Mouse (Mus musculus) brain, embryonic 14.5 days (tissue): ENCODE measurements around the gene Bmpr1a. TPM values are rescaled to one million over a fixed set of nuclear protein-coding genes. Genes with fewer than 3 reads are reported as not detected.

Experiments used
- DNase-seq: peaks from one replicate; pipeline ENCODE4 v3.0.0-alpha.2; 2011; ENCODE audit warnings: low read depth
- CTCF ChIP-seq: fragments of 200-500 bp; IDR thresholded peaks from 2 replicates; pipeline ENCODE4 v1.5.1; 2012; ENCODE audit warnings: inconsistent platforms, mild to moderate bottlenecking, moderate library complexity, borderline replicate concordance; ENCODE audit not compliant: insufficient read depth, insufficient read length; ENCODE audit errors: extremely low read depth
- POLR2A ChIP-seq: fragments of 200-500 bp; IDR thresholded peaks from 2 replicates; pipeline ENCODE4 v1.6.1; 2012; ENCODE audit warnings: mild to moderate bottlenecking, inconsistent platforms, borderline replicate concordance; ENCODE audit not compliant: poor library complexity, insufficient read depth, insufficient read length, severe bottlenecking; ENCODE audit errors: extremely low read depth
- polyA plus RNA-seq: library from polyadenylated mRNA; depleted of rRNA; stranded (reverse); fragments of >200 nt; gene quantifications from 2 replicates; pipeline ENCODE4 v1.2.3, GENCODE M21; 2012

Bmpr1a gene
- polyA plus RNA-seq, 1 experiment, result 23.9 TPM

GRCm38 (mm10) chr14:34504377-34504776 is 1.2 kb upstream of the Bmpr1a start:
- TF ChIP-seq POLR2A (no peak), CTCF (no peak)
- DNase-seq, result no peak

DNA sequence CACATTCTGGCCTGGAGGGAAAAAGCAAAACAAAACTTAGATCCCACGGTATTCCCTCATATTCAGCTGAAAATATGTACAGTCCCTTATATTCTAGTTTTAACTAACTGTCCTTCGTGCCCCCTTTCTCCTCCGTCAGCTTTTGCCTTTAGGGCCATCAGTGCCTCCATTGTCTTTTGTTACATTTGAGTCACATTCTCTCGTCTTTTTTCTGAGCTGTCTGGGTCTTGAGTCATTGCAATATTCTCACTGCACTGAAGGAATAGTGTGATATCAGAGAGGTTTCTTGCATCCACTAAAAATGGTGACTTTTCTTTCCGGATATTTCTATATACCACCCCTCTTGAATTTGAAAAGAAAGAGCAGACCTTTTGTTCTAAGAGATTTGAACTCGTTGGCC is 618 bp upstream of the Bmpr1a start:
- DNase-seq, result peak; percentile 20
- TF ChIP-seq CTCF, result no peak
- TF ChIP-seq POLR2A, result no peak

- peak; percentile 96 for DNase-seq
- TF ChIP-seq POLR2A, result peak; percentile 97
- TF ChIP-seq CTCF, result no peak
Observed at GRCm38 (mm10) chr14:34502475-34503324, 441 bp downstream of the Bmpr1a start.

GRCm38 (mm10) chr14:34501804-34502474 is 1.2 kb downstream of the Bmpr1a start:
- peak; percentile 75 for DNase-seq
- TF ChIP-seq CTCF (no peak), POLR2A (peak; percentile 43; the same call in 1 of the 2 replicates)

GRCm38 (mm10) chr14:34501447-34501803 is 1.7 kb downstream of the Bmpr1a start:
- DNase-seq, result peak; percentile 65
- no peak for TF ChIP-seq POLR2A
- TF ChIP-seq CTCF, result no peak

DNA sequence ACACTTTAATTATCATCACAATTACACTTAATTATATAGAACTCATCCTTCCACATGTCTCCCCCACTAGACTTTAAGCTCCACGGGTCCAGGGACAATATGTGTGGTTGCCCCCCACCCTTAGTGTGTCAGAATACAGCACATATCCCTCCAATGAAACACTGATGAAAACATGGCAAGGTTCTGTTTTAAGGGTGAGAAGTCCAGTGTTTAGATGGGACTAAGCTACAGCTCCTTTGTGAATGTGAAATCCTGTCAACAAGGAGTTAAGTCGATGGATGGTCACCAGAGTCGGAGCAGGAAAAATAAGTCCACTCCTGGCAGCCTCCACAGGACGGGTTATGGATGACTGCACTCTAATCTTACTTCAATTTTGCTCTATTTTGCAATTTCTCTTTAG is 2.8 kb downstream of the Bmpr1a start:
- TF ChIP-seq POLR2A (no peak), CTCF (no peak)
- DNase-seq, result peak; percentile 38

DNA sequence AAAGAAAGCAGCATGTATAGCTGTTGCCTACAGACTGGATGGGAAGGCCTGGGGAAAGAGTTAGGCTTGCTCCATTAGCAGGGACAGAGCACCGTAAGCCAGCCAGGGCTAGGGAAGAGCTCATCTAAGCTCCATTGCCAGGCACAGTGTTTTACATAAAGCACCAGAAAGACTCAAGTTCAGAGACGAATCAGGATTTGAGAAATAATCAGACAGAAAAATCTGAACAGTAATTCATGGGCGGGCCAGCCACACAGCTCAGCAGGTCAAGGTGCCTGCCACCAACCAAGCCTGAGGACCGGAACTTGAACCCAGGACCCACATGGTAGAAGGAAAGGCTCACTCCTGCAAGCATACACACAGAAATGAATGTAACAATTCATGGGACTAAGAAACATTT is 3.5 kb downstream of the Bmpr1a start:
- no peak for TF ChIP-seq CTCF
- no peak for TF ChIP-seq POLR2A
- peak; percentile 32 for DNase-seq

GRCm38 (mm10) chr14:34497346-34497745 is 5.8 kb downstream of the Bmpr1a start:
- no peak for TF ChIP-seq CTCF
- TF ChIP-seq POLR2A, result no peak
- no peak for DNase-seq

GRCm38 (mm10) chr14:34493682-34494081 is 9.5 kb downstream of the Bmpr1a start:
- TF ChIP-seq CTCF (no peak), POLR2A (no peak)
- no peak for DNase-seq

DNA sequence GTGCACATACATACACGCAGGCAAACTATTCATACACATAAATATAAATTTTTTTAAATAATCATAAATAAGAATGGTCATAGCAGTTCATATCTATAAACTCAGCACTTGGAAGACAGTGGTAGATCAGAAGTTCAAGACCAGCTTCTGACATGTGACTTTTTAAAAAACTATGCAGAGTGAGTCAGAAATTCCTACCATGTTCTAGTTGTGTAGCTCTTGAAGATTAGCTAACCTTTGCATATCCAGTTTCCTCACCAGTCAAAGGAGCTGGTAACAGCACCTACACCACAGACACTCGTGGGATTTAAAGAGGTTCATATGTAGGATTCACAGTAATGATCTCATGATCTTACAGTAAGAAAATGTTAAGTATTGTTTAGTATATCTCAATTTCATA is 10.5 kb downstream of the Bmpr1a start:
- DNase-seq, result no peak

DNA sequence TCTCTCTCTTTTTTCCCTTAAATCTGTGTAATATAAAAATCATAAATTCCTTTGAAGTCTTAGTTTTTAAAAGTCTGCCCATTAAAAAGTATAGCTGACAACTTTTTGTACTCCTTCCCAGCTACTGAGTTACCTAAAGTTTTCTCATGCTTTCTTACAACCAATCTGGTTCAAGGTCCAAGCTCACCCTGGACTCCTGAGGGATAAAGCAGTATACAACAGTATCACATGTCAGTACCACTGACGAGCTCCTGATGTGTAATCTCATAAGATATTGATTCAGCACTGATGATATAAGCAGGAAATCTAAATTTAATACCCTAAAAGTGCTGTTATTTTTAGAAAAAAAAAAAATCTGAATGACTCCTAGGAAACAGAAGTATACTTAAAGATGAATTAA is 12.2 kb downstream of the Bmpr1a start:
- DNase-seq, result no peak
- TF ChIP-seq CTCF (no peak), POLR2A (no peak)

More for the DNA sequence above, 10.5 kb downstream of the Bmpr1a start:
- TF ChIP-seq CTCF, result no peak

- no peak for DNase-seq
- TF ChIP-seq CTCF, result no peak
- no peak for TF ChIP-seq POLR2A
Observed at GRCm38 (mm10) chr14:34489928-34490327, 13.2 kb downstream of the Bmpr1a start.
